Mouse (Mus musculus): Measurements from ENCODE around the gene Rsl1d1. TPM values are rescaled to one million over a fixed set of nuclear protein-coding genes. Genes with fewer than 3 reads are reported as not detected.
A peak's percentile ranks its signal among the peaks of the same experiment; 100 is the strongest.
"Not testable (repeated sequence)": the region's sequence is repeated elsewhere in the genome, so short reads cannot be mapped to it uniquely, and the experiment has no call there.

Rsl1d1 gene
- polyA plus RNA-seq, 1 experiment from 2014 or later = 219 TPM

DNA sequence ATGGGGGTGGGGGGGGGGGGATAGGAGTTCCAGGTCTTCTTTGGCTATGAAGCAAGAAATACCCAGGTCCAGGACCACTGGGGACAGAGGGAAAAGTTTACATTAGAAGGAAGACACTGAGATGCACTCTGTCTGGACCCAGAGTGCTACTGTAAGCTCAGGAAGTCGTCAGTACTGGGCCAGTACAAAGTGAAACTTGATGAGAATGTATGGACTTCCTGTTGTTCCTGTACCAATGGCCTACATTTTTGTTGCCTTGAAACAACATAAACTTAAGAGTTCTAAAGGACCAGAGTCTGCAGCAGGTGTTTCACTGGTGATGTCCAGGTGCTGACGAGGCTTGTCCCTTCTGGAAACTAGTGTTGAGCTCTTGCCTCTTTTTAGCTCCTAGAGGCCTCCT lies 25.7 kb downstream of the Rsl1d1 start:
- DNase-seq (ENCODE audit: low spot score) = no peak
- H3K27ac ChIP-seq = no peak overlapping the region
- H3K9me3 ChIP-seq = no peaks in the 10 kb centered on the region; the same call in 1 of the 2 replicates
- no peaks in the 10 kb centered on the region for H3K36me3 ChIP-seq
- H3K4me3 ChIP-seq = no peak overlapping the region; the same call in 1 of the 2 replicates
- WGBS = 69% methylated on average over 2 of the region's 2 CpGs
- H3K27me3 ChIP-seq (ENCODE audit: insufficient read depth, poor library complexity, severe bottlenecking) = no peaks in the 10 kb centered on the region
- peaks cover 13% of the 10 kb centered on the region; the same call in 1 of the 2 replicates for H3K4me1 ChIP-seq

DNA sequence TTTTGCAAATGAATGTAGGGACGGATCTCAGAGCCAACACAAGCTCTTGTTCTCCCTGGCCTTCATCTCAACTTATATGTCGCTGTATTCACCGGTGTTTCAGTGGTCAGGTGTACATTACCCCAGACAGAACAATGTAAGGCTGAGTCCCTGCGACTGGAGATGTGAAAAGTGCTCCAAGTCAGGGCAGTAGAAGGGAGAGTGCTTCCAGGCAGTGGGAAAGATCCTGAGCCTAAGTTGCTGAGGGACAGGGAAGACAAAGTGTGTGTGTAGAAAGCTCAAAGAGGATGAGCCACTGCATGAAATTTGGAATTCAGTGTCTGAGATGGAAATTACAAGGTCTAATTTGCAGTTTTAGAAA lies 26.3 kb downstream of the Rsl1d1 start:
- DNase-seq (ENCODE audit: low spot score) = no peak
- Histone ChIP-seq H3K36me3 (no peaks in the 10 kb centered on the region), H3K4me1 (peaks cover 13% of the 10 kb centered on the region; the same call in 1 of the 2 replicates), H3K27me3 (ENCODE audit: insufficient read depth, poor library complexity, severe bottlenecking) (no peaks in the 10 kb centered on the region), H3K4me3 (peak overlapping the region; percentile 94), H3K27ac (peak overlapping the region; percentile 96), H3K9me3 (no peaks in the 10 kb centered on the region; the same call in 1 of the 2 replicates)
- 6% methylated on average over 4 of the region's 4 CpGs for WGBS

DNA sequence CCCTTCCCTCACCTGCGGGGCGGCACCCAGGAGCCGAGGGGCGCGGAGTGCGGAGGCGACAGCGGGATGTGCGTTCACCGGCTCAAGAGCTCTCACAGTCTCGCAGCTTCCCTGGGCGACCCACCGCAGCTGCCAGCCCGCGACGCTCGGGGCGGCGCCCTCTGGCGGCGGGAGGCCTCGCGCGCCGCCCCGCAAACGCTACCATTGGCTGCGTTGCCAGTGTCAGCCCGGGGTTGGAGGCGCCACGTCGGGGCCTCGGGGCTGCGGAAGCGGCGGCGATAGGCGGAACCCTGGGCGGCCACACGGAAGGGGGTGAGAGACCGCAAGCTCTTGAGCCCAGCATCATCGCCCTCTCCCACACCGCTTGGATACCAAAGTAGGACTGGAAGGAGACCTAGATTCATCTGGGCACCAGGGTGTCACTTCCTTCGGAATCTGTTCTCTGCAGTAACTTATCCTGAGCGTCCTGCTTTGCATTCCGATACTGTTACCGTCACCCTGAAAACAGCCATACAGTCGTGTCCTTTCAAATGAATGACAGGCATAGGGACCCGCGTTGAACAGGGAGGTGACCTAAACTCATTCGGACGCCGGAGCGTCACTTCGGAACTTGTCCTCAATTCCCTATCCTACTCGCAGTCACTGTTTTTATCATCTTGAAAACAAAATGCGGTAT lies 26.8 kb downstream of the Rsl1d1 start, which contains the start of gene Zc3h7a:
TSS of gene Zc3h7a (minus strand) at position 186 of the 676 bp plus-strand sequence.
- no peaks in the 10 kb centered on the region for H3K27me3 ChIP-seq (ENCODE audit: insufficient read depth, poor library complexity, severe bottlenecking)
- peak within 1 kb of the TSS; percentile 94 for H3K4me3 ChIP-seq
- WGBS = under 1% methylated on average over 57 of the region's 57 CpGs

DNA sequence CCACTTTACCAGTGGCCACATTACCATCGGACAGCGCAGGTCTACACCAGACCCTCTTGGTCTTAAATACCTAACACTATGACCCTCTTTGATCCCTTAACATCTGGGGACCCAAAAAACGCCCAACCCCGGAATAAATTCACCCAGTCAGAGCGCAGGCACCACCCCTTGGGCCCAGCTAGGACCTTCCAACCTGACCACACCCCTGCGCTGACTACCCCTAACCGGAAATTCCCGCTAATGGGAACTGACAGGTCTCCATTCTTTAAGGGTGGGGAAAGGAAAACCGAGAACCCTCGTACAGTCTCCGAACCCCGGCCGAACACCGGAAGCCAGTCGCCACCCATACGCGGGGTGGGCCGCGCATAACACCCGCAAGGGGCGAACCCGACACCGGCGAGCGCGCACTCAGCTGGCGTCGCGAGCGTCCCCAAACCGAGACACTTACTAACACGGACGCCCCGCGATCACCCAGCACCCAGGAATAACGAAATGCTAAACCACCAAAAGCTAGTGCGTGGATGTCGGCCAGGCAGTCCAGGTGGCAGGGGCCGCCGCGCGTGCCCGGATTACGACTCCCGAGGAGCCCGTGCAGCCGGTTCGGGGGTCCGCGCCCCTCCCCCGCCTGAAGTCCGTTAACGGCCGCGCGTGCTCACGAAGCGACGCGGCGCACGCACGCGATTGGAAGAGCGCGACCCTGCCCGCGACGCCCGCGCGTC lies 27.5 kb downstream of the Rsl1d1 start:
- Histone ChIP-seq H3K36me3 (no peaks in the 10 kb centered on the region), H3K27ac (peak overlapping the region; percentile 96), H3K27me3 (ENCODE audit: insufficient read depth, poor library complexity, severe bottlenecking) (no peaks in the 10 kb centered on the region), H3K4me3 (peak overlapping the region; percentile 94), H3K4me1 (peaks cover 18% of the 10 kb centered on the region; the same call in 1 of the 2 replicates), H3K9me3 (no peaks in the 10 kb centered on the region; the same call in 1 of the 2 replicates)
- under 1% methylated on average over 72 of the region's 72 CpGs for WGBS
- DNase-seq (ENCODE audit: low spot score) = peak; percentile 89

More for the DNA sequence above, 26.8 kb downstream of the Rsl1d1 start, which contains the start of gene Zc3h7a:
- DNase-seq (ENCODE audit: low spot score) = peak; percentile 97
- no peaks in the 10 kb centered on the region for H3K36me3 ChIP-seq
- H3K27ac ChIP-seq = peak within 1 kb of the TSS; percentile 96
- H3K4me1 ChIP-seq = peaks cover 15% of the 10 kb centered on the region; the same call in 1 of the 2 replicates
- H3K9me3 ChIP-seq = no peaks in the 10 kb centered on the region; the same call in 1 of the 2 replicates

DNA sequence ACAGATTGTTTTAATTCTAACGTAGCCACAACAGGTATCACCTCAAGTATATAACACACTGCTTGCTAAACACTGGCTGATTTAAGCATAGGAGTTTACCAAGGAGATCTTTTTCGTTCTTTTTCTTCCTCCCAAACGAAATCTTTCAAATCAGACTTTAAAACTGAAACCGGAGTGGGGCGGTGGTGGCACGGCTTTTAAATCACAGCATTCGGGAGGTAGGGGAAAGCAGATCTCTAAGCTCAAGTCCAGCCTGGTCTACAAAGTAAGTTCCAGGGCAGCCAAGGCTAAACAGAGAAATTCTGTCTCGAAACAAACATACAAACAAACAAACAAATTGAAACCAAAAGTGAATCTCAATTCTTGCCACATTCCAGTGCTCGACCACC lies 28.0 kb downstream of the Rsl1d1 start:
- no peak for DNase-seq (ENCODE audit: low spot score)
- peaks cover 18% of the 10 kb centered on the region; the same call in 1 of the 2 replicates for H3K4me1 ChIP-seq
- H3K36me3 ChIP-seq = no peaks in the 10 kb centered on the region
- WGBS = 14% methylated on average over 9 of the region's 9 CpGs
- peak overlapping the region; percentile 94 for H3K4me3 ChIP-seq
- H3K27me3 ChIP-seq (ENCODE audit: insufficient read depth, poor library complexity, severe bottlenecking) = no peaks in the 10 kb centered on the region
- no peaks in the 10 kb centered on the region; the same call in 1 of the 2 replicates for H3K9me3 ChIP-seq
- H3K27ac ChIP-seq = peak overlapping the region; percentile 96

DNA sequence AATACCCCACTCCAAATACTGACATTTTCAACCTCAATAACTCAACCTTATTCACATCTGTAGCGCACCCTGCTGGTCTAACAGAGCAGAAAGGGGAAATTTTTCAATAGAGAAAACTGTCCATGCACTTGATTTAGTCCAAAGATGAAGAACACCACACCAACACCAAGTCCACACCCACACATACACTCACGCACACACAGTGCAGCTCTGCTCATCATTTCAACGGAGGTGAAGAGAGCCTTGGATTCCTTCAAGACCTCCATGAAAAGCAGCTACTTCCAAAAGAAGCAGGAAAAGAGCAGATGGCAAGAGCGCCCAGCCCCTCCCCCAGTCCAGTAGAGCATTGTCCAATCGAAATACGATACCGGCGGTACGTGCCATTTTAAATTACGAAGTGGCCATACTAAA lies 28.5 kb downstream of the Rsl1d1 start:
- Histone ChIP-seq H3K4me3 (peak overlapping the region; percentile 94), H3K9me3 (no peaks in the 10 kb centered on the region; the same call in 1 of the 2 replicates), H3K4me1 (peaks cover 18% of the 10 kb centered on the region; the same call in 1 of the 2 replicates), H3K36me3 (no peaks in the 10 kb centered on the region), H3K27me3 (ENCODE audit: insufficient read depth, poor library complexity, severe bottlenecking) (no peaks in the 10 kb centered on the region), H3K27ac (peak overlapping the region; percentile 96; the same call in 1 of the 2 replicates)
- 11% methylated on average over 10 of the region's 10 CpGs for WGBS
- DNase-seq (ENCODE audit: low spot score) = no peak

DNA sequence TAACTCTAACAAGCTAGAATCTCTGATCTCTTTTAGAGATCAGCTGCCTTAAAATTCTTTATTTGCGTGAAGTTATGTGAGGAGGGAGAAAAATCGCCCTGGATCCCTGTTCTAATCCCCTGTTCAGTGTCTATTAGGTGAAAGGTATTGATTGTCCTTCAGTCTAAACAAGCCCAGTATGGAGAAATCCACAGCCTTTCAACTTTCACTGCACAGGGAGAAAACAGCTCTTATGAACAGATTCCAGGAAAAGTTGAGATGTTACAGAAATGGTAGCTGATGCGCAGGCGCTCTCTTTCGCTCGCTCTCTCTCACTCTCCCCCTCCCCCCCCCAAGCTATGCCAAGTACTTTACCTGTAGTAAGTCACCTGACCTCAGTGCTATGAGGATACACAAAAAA lies 31.5 kb downstream of the Rsl1d1 start:
- no peak for DNase-seq (ENCODE audit: low spot score)
- H3K9me3 ChIP-seq = no peaks in the 10 kb centered on the region
- no peaks in the 10 kb centered on the region for H3K27me3 ChIP-seq (ENCODE audit: insufficient read depth, poor library complexity, severe bottlenecking)
- H3K36me3 ChIP-seq = no peaks in the 10 kb centered on the region
- peaks cover 11% of the 10 kb centered on the region; the same call in 1 of the 2 replicates for H3K4me1 ChIP-seq
- no peak overlapping the region for H3K4me3 ChIP-seq
- 93% methylated on average over 6 of the region's 6 CpGs for WGBS
- H3K27ac ChIP-seq = no peak overlapping the region

DNA sequence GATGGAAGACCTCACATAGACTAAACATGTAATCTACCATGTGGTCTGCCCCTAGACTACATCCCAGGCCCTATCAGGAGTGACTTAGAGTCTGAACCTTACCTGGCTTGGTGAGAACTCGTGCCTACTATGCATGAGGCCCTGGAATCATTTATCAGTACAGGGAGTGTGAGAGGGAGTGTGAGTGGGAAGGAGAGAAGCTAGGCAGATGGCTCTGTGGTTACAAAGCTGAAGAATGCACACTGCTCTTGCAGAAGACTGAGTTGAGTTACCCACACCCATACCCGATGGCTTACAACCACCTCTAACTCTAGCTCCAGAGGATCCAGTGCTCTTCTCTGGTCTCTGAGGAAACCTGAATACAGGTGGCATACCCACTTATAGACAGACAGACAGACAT lies 36.7 kb downstream of the Rsl1d1 start:
- Histone ChIP-seq H3K4me3 (no peak overlapping the region), H3K4me1 (peaks cover 4% of the 10 kb centered on the region; the same call in 1 of the 2 replicates), H3K36me3 (peaks cover 23% of the 10 kb centered on the region), H3K9me3 (no peaks in the 10 kb centered on the region), H3K27me3 (ENCODE audit: insufficient read depth, poor library complexity, severe bottlenecking) (no peaks in the 10 kb centered on the region), H3K27ac (no peak overlapping the region)
- 88% methylated on average over 2 of the region's 2 CpGs for WGBS
- DNase-seq (ENCODE audit: low spot score) = no peak

DNA sequence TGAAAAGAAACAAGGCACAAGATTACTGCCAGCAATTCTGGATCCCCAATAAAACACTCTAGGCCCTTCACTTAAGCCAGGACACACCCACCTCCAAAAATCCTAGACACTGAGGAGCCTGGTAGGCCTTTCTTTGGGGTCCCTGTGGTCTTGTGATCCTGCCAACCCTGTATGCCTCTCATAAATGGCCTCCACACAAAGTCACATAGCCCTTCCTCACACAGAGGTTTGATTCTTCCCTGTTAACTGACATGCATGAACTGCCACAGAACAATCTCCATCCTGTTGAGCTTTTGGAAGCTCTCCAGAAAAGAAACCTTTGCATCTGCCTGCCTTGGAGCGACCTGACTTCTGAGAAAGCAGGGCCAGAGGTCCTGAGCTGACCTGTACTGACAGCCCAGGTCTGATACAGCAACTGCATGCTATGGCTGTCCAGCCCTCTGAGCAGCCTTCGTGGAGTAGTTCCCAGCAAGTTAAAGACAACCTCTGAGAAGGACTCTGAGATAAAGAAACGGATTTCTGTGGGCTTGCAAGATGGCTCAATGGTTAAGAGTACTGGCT lies 38.4 kb downstream of the Rsl1d1 start:
- no peaks in the 10 kb centered on the region for H3K9me3 ChIP-seq
- no peak overlapping the region for H3K27ac ChIP-seq
- H3K4me3 ChIP-seq = no peak overlapping the region
- 72% methylated on average over 3 of the region's 3 CpGs for WGBS
- H3K27me3 ChIP-seq (ENCODE audit: insufficient read depth, poor library complexity, severe bottlenecking) = no peaks in the 10 kb centered on the region
- H3K4me1 ChIP-seq = no peaks in the 10 kb centered on the region
- no peak for DNase-seq (ENCODE audit: low spot score)
- peaks cover 31% of the 10 kb centered on the region for H3K36me3 ChIP-seq

DNA sequence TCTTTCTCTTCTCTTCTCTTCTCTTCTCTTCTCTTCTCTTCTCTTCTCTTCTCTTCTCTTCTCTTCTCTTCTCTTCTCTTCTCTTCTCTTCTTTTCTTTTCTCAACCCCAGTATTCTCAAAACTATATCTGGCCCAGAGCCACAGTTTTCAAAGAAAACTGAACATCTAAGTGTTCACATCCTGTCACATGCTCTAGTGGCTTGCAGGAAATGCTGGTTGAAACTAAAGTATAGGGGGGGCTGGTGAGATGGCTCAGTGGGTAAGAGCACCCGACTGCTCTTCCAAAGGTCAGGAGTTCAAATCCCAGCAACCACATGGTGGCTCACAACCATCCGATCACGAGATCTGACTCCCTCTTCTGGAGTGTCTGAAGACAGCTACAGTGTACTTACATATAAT lies 45.4 kb downstream of the Rsl1d1 start:
- 48% methylated on average over 3 of the region's 3 CpGs for WGBS

DNA sequence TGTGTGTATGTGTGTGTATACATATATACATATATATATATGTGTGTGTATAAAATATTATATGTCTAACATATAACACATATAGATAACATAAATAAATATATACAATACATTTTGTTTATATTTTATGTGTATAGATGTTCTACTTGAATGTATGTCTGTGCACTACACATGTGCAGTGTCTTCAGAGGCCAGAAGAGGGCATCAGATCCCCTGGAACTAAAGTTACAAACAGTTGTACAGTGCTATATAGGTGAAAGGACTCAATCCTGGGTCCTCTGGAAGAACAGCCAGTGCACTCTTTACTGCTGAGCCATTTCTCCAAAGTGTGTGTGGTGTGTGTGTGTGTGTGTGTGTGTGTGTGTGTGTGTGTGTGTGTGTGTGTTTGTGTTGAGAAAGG lies 48.6 kb downstream of the Rsl1d1 start:
- Histone ChIP-seq H3K4me1 (no peaks in the 10 kb centered on the region), H3K27me3 (ENCODE audit: insufficient read depth, poor library complexity, severe bottlenecking) (no peaks in the 10 kb centered on the region), H3K4me3 (no peak overlapping the region), H3K9me3 (no peaks in the 10 kb centered on the region), H3K36me3 (peaks cover 78% of the 10 kb centered on the region), H3K27ac (no peak overlapping the region)
- no peak for DNase-seq (ENCODE audit: low spot score)

More for the DNA sequence above, 45.4 kb downstream of the Rsl1d1 start:
- H3K4me1 ChIP-seq; DNase-seq (ENCODE audit: low spot score); H3K9me3 ChIP-seq; H3K27ac ChIP-seq; H3K4me3 ChIP-seq; H3K27me3 ChIP-seq (ENCODE audit: insufficient read depth, poor library complexity, severe bottlenecking): not testable (repeated sequence)
- H3K36me3 ChIP-seq = peaks cover 79% of the 10 kb centered on the region

DNA sequence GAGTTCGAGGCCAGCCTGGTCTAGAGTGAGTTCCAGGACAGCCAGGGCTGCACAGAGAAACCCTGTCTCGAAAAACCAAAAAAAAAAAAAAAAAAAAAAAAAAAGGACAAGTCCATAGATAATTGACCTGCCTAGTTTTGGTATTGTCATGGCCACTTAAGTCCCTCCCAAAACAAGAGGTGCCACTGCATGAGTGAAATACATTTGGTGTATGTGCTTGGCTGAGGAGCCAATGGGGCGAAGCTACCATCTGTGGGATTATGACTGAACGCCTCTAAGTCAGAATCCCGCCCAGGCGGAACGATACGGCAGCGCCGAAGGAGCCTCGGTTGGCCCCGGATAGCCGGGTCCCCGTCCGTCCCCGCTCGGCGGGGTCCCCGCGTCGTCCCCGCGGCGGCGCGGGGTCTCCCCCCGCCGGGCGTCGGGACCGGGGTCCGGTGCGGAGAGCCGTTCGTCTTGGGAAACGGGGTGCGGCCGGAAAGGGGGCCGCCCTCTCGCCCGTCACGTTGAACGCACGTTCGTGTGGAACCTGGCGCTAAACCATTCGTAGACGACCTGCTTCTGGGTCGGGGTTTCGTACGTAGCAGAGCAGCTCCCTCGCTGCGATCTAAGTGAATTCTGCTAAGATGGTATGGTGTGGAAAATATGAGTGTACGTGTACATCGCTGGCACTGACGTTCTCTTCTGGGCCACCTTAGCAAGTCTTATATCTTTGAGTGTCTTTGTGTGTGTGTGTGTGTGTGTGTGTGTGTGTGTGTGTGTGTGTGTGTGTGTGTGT lies 59.2 kb downstream of the Rsl1d1 start:
- H3K9me3 ChIP-seq; H3K4me3 ChIP-seq; H3K4me1 ChIP-seq; DNase-seq (ENCODE audit: low spot score); H3K27me3 ChIP-seq (ENCODE audit: insufficient read depth, poor library complexity, severe bottlenecking); H3K27ac ChIP-seq: not testable (repeated sequence)
- H3K36me3 ChIP-seq = peaks cover 81% of the 10 kb centered on the region
- 18% methylated on average over 56 of the region's 56 CpGs for WGBS
